Mouse (Mus musculus): ENCODE measurements around the gene Nt5e. TPM values are rescaled to one million over a fixed set of nuclear protein-coding genes. Genes with fewer than 3 reads are reported as not detected.
"Not testable (repeated sequence)": the region's sequence is repeated elsewhere in the genome, so short reads cannot be mapped to it uniquely, and the experiment has no call there.

Gene Nt5e
- 2.5 and 3.9 TPM in 2 replicates for polyA plus RNA-seq (2015; fragmentation: Nextera tagmentation; extraction: Ambion mirVana)

- H3K9ac ChIP-seq (replicated peaks; ENCODE audit: low read length): peak within 1 kb of the TSS; percentile 62
- peaks cover 19% of the 10 kb centered on the region for H3K27me3 ChIP-seq (ENCODE audit: insufficient read depth, low read length)
- H3K4me1 ChIP-seq (ENCODE audit: insufficient read depth, low read length): 0 out of 2 replicates have a peak, but pooled peaks cover 8% of the 10 kb centered on the region
- under 1% methylated on average over 64 of the region's 66 CpGs for WGBS
- H3K36me3 ChIP-seq (ENCODE audit: insufficient read depth, low read length): no peaks in the 10 kb centered on the region
- H3K4me2 ChIP-seq (replicated peaks; ENCODE audit: low read depth, low read length): peak within 1 kb of the TSS; percentile 98
- peak within 1 kb of the TSS; percentile 66 for H3K4me3 ChIP-seq (ENCODE audit: low read length)
- peak; percentile 98 for ATAC-seq (ENCODE audit: low FRiP score, low TSS enrichment)
- peaks cover 3% of the 10 kb centered on the region; the same call in 1 of the 2 replicates for H3K9me3 ChIP-seq (ENCODE audit: low read length)
- H3K27ac ChIP-seq (ENCODE audit: low read length): no peak within 1 kb of the TSS
Observed at GRCm38 (mm10) chr9:88326930-88327901, at the start of gene Nt5e. Nt5e (plus strand) TSS chr9:88327197.

- no peak for ATAC-seq (ENCODE audit: low FRiP score, low TSS enrichment)
- 70% methylated on average over 4 of the region's 4 CpGs for WGBS
Observed at GRCm38 (mm10) chr9:88277588-88277987, 49.4 kb upstream of the Nt5e start.

GRCm38 (mm10) chr9:88279728-88280127 lies 47.3 kb upstream of the Nt5e start:
- no peak for ATAC-seq (ENCODE audit: low FRiP score, low TSS enrichment)
- no peak overlapping the region for H3K27ac ChIP-seq (ENCODE audit: low read length)
- no peaks in the 10 kb centered on the region for H3K36me3 ChIP-seq (ENCODE audit: insufficient read depth, low read length)
- H3K27me3 ChIP-seq (ENCODE audit: insufficient read depth, low read length): no peaks in the 10 kb centered on the region
- H3K9me3 ChIP-seq (ENCODE audit: low read length): no peaks in the 10 kb centered on the region
- no peak overlapping the region for H3K4me3 ChIP-seq (ENCODE audit: low read length)
- no peak overlapping the region for H3K9ac ChIP-seq (replicated peaks; ENCODE audit: low read length)
- no peak overlapping the region for H3K4me2 ChIP-seq (replicated peaks; ENCODE audit: low read depth, low read length)
- WGBS: 69% methylated on average over 2 of the region's 2 CpGs
- H3K4me1 ChIP-seq (ENCODE audit: insufficient read depth, low read length): no peaks in the 10 kb centered on the region

More at GRCm38 (mm10) chr9:88277588-88277987, 49.4 kb upstream of the Nt5e start:
- Histone ChIP-seq H3K4me2 (replicated peaks; ENCODE audit: low read depth, low read length) (no peak overlapping the region), H3K4me3 (ENCODE audit: low read length) (no peak overlapping the region), H3K27ac (ENCODE audit: low read length) (no peak overlapping the region), H3K9ac (replicated peaks; ENCODE audit: low read length) (no peak overlapping the region), H3K9me3 (ENCODE audit: low read length) (no peaks in the 10 kb centered on the region), H3K27me3 (ENCODE audit: insufficient read depth, low read length) (no peaks in the 10 kb centered on the region), H3K4me1 (ENCODE audit: insufficient read depth, low read length) (no peaks in the 10 kb centered on the region), H3K36me3 (ENCODE audit: insufficient read depth, low read length) (no peaks in the 10 kb centered on the region)

- no peak overlapping the region for H3K4me2 ChIP-seq (replicated peaks; ENCODE audit: low read depth, low read length)
- H3K36me3 ChIP-seq (ENCODE audit: insufficient read depth, low read length): no peaks in the 10 kb centered on the region
- no peak overlapping the region for H3K27ac ChIP-seq (ENCODE audit: low read length)
- H3K4me1 ChIP-seq (ENCODE audit: insufficient read depth, low read length): no peaks in the 10 kb centered on the region
- no peaks in the 10 kb centered on the region for H3K27me3 ChIP-seq (ENCODE audit: insufficient read depth, low read length)
- WGBS: 84% methylated on average over 7 of the region's 7 CpGs
- no peaks in the 10 kb centered on the region for H3K9me3 ChIP-seq (ENCODE audit: low read length)
- no peak for ATAC-seq (ENCODE audit: low FRiP score, low TSS enrichment)
- no peak overlapping the region for H3K4me3 ChIP-seq (ENCODE audit: low read length)
- no peak overlapping the region for H3K9ac ChIP-seq (replicated peaks; ENCODE audit: low read length)
Observed at GRCm38 (mm10) chr9:88289568-88290168, 37.3 kb upstream of the Nt5e start.

- Histone ChIP-seq H3K36me3 (ENCODE audit: insufficient read depth, low read length) (no peaks in the 10 kb centered on the region), H3K9ac (replicated peaks; ENCODE audit: low read length) (no peak overlapping the region), H3K27me3 (ENCODE audit: insufficient read depth, low read length) (no peaks in the 10 kb centered on the region), H3K4me3 (ENCODE audit: low read length) (no peak overlapping the region), H3K4me1 (ENCODE audit: insufficient read depth, low read length) (no peaks in the 10 kb centered on the region), H3K9me3 (ENCODE audit: low read length) (no peaks in the 10 kb centered on the region), H3K27ac (ENCODE audit: low read length) (no peak overlapping the region), H3K4me2 (replicated peaks; ENCODE audit: low read depth, low read length) (no peak overlapping the region)
- WGBS: 83% methylated on average over 2 of the region's 2 CpGs
- ATAC-seq (ENCODE audit: low FRiP score, low TSS enrichment): no peak
Observed at GRCm38 (mm10) chr9:88292836-88293370, 34.1 kb upstream of the Nt5e start.

GRCm38 (mm10) chr9:88295798-88296197 lies 31.2 kb upstream of the Nt5e start:
- no peaks in the 10 kb centered on the region for H3K4me1 ChIP-seq (ENCODE audit: insufficient read depth, low read length)
- H3K4me3 ChIP-seq (ENCODE audit: low read length): no peak overlapping the region
- H3K36me3 ChIP-seq (ENCODE audit: insufficient read depth, low read length): no peaks in the 10 kb centered on the region
- H3K4me2 ChIP-seq (replicated peaks; ENCODE audit: low read depth, low read length): no peak overlapping the region
- H3K9me3 ChIP-seq (ENCODE audit: low read length): no peaks in the 10 kb centered on the region
- no peak overlapping the region for H3K27ac ChIP-seq (ENCODE audit: low read length)
- H3K27me3 ChIP-seq (ENCODE audit: insufficient read depth, low read length): no peaks in the 10 kb centered on the region
- H3K9ac ChIP-seq (replicated peaks; ENCODE audit: low read length): no peak overlapping the region
- 51% methylated on average over 4 of the region's 4 CpGs for WGBS
- no peak for ATAC-seq (ENCODE audit: low FRiP score, low TSS enrichment)

- Histone ChIP-seq H3K27ac (ENCODE audit: low read length) (no peak overlapping the region), H3K4me2 (replicated peaks; ENCODE audit: low read depth, low read length) (no peak overlapping the region), H3K36me3 (ENCODE audit: insufficient read depth, low read length) (no peaks in the 10 kb centered on the region), H3K27me3 (ENCODE audit: insufficient read depth, low read length) (no peaks in the 10 kb centered on the region), H3K9me3 (ENCODE audit: low read length) (no peaks in the 10 kb centered on the region), H3K4me3 (ENCODE audit: low read length) (no peak overlapping the region), H3K4me1 (ENCODE audit: insufficient read depth, low read length) (no peaks in the 10 kb centered on the region), H3K9ac (replicated peaks; ENCODE audit: low read length) (no peak overlapping the region)
- ATAC-seq (ENCODE audit: low FRiP score, low TSS enrichment): no peak
- WGBS: 56% methylated on average over 5 of the region's 5 CpGs
Observed at GRCm38 (mm10) chr9:88296321-88296720, 30.7 kb upstream of the Nt5e start.

GRCm38 (mm10) chr9:88297244-88297643 lies 29.8 kb upstream of the Nt5e start:
- H3K9me3 ChIP-seq (ENCODE audit: low read length); H3K36me3 ChIP-seq (ENCODE audit: insufficient read depth, low read length); H3K4me2 ChIP-seq (replicated peaks; ENCODE audit: low read depth, low read length); H3K4me3 ChIP-seq (ENCODE audit: low read length); ATAC-seq (ENCODE audit: low FRiP score, low TSS enrichment); H3K27me3 ChIP-seq (ENCODE audit: insufficient read depth, low read length); H3K27ac ChIP-seq (ENCODE audit: low read length); H3K9ac ChIP-seq (replicated peaks; ENCODE audit: low read length); H3K4me1 ChIP-seq (ENCODE audit: insufficient read depth, low read length): not testable (repeated sequence)
- WGBS: 81% methylated on average over 3 of the region's 3 CpGs

- no peaks in the 10 kb centered on the region for H3K4me1 ChIP-seq (ENCODE audit: insufficient read depth, low read length)
Observed at GRCm38 (mm10) chr9:88297871-88298658, 28.9 kb upstream of the Nt5e start.

More at GRCm38 (mm10) chr9:88297871-88298658, 28.9 kb upstream of the Nt5e start:
- Histone ChIP-seq H3K4me2 (replicated peaks; ENCODE audit: low read depth, low read length) (no peak overlapping the region), H3K4me3 (ENCODE audit: low read length) (no peak overlapping the region), H3K27me3 (ENCODE audit: insufficient read depth, low read length) (no peaks in the 10 kb centered on the region), H3K9me3 (ENCODE audit: low read length) (no peaks in the 10 kb centered on the region), H3K27ac (ENCODE audit: low read length) (no peak overlapping the region), H3K9ac (replicated peaks; ENCODE audit: low read length) (no peak overlapping the region), H3K36me3 (ENCODE audit: insufficient read depth, low read length) (no peaks in the 10 kb centered on the region)
- no peak for ATAC-seq (ENCODE audit: low FRiP score, low TSS enrichment)
- WGBS: 80% methylated on average over 8 of the region's 8 CpGs

Data from kidney, embryonic 16.5 days (tissue).